In genomic region chr7:99664571-99665485, GRCm38 (mm10) we compare ENCODE assay signal across 9 mouse cellular contexts. TPM values are rescaled to one million over a fixed set of nuclear protein-coding genes. Genes with fewer than 3 reads are reported as not detected.
DNase-seq lines count a peak whose midpoint lies in the region; ATAC-seq and TF ChIP-seq lines count a peak whose summit lies in the region.
"Had no signal": no experiment of that assay in that cellular context is flagged by ENCODE, and none has a peak within 500 bp of the region (broad histone marks: within the 10 kb centered on the region; RNA-seq: fewer than 3 reads in every experiment).

No protein-coding gene starts in this region.

- no peaks in the 10 kb centered on the region for H3K79me2 ChIP-seq in liver, adult 2 months (ENCODE audit: control insufficient read depth, insufficient read depth, low read length)

- peak; percentile 97 for DNase-seq in liver, adult 2 months (ENCODE audit: extremely low read depth, low read depth, low spot score)
- no peak for DNase-seq in liver, postnatal 0 days
- DNase-seq in cerebellum, postnatal 25 days, result peak; percentile 82 to 85
- DNase-seq in heart, postnatal 10 days, result peak; percentile 82 to 87
- DNase-seq in lung, embryonic 14.5 days, result peak; percentile 62
- DNase-seq in spleen, postnatal 10 days (ENCODE audit: low spot score in 2 of 2), result no peak
- DNase-seq in c-Kit-positive CD71-positive TER-119-positive erythroid progenitor cells, embryonic 14.5 days (ENCODE audit: low spot score), result no peak

- H3K27ac ChIP-seq in liver, adult 2 months (replicated peaks; ENCODE audit: insufficient read depth, low read depth, low read length), result peak overlapping the region; percentile 35
- no peak overlapping the region for H3K27ac ChIP-seq in liver, postnatal 0 days (ENCODE audit: low read depth)
- H3K27ac ChIP-seq in lung, embryonic 14.5 days (ENCODE audit: low read depth), result peak overlapping the region; percentile 42; the same call in 1 of the 2 replicates
- H3K27ac ChIP-seq in stomach, embryonic 15.5 days, result peak overlapping the region; percentile 51
- H3K27ac ChIP-seq: limb, embryonic 12.5 days had no signal

- WGBS in liver, adult 2 months, result 34% methylated on average over 11 of the region's 11 CpGs
- 61% methylated on average over 11 of the region's 11 CpGs for WGBS in liver, postnatal 0 days (ENCODE audit: insufficient replicate concordance)
- WGBS in lung, embryonic 14.5 days, result 25% methylated on average over 11 of the region's 11 CpGs
- 28% methylated on average over 11 of the region's 11 CpGs for WGBS in stomach, embryonic 15.5 days

- no peak overlapping the region; the same call in 1 of the 2 replicates for H3K9ac ChIP-seq in liver, adult 2 months (ENCODE audit: low read depth, low read length)
- no peak overlapping the region for H3K9ac ChIP-seq in liver, postnatal 0 days (replicated peaks)
- 0 out of 2 replicates have a peak overlapping the region, but pooled peaks have one; percentile 20 for H3K9ac ChIP-seq in lung, embryonic 14.5 days
- no peak overlapping the region for H3K9ac ChIP-seq in stomach, embryonic 15.5 days
- H3K9ac ChIP-seq: limb, embryonic 12.5 days had no signal

- TF ChIP-seq CTCF in liver, adult 2 months (IDR thresholded peaks at IDR 0.05; ENCODE audit: low read depth, low read length), result no peak
- no peak for TF ChIP-seq CTCF in liver, postnatal 0 days (IDR thresholded peaks at IDR 0.05; ENCODE audit: low read depth)
- TF ChIP-seq CTCF in lung, embryonic 14.5 days (IDR thresholded peaks at IDR 0.05; ENCODE audit: low read depth), result no peak

- no peak for TF ChIP-seq EP300 in liver, postnatal 0 days (IDR thresholded peaks at IDR 0.05; ENCODE audit: low read depth)

- H3K4me3 ChIP-seq in liver, adult 2 months (ENCODE audit: insufficient read depth, low read depth, low read length), result no peak overlapping the region
- H3K4me3 ChIP-seq in liver, postnatal 0 days (ENCODE audit: low read depth, low read length), result no peak overlapping the region
- H3K4me3 ChIP-seq in lung, embryonic 14.5 days (ENCODE audit: low read depth, low read length), result no peak overlapping the region
- H3K4me3 ChIP-seq in stomach, embryonic 15.5 days (replicated peaks), result no peak overlapping the region
- H3K4me3 ChIP-seq: limb, embryonic 12.5 days had no signal

- ATAC-seq in liver, postnatal 0 days, result no peak
- ATAC-seq in lung, embryonic 14.5 days (ENCODE audit: insufficient read depth), result peak; percentile 62; the same call in 1 of the 2 replicates
- no peak for ATAC-seq in stomach, embryonic 15.5 days (ENCODE audit: insufficient read depth, low FRiP score, low read depth)

- no peaks in the 10 kb centered on the region for H3K9me3 ChIP-seq in liver, postnatal 0 days (ENCODE audit: low read length)
- no peaks in the 10 kb centered on the region for H3K9me3 ChIP-seq in lung, embryonic 14.5 days (ENCODE audit: low read depth, low read length)
- H3K9me3 ChIP-seq in stomach, embryonic 15.5 days, result no peaks in the 10 kb centered on the region
- H3K9me3 ChIP-seq: limb, embryonic 12.5 days had no signal

- peaks cover 7% of the 10 kb centered on the region for H3K4me1 ChIP-seq in liver, adult 2 months (ENCODE audit: control insufficient read depth, insufficient read depth, low read length)
- H3K4me1 ChIP-seq in liver, postnatal 0 days (ENCODE audit: insufficient read depth), result no peaks in the 10 kb centered on the region
- H3K4me1 ChIP-seq in lung, embryonic 14.5 days (ENCODE audit: insufficient read depth), result no peaks in the 10 kb centered on the region; the same call in 1 of the 2 replicates
- H3K4me1 ChIP-seq in stomach, embryonic 15.5 days, result peaks cover 15% of the 10 kb centered on the region; the same call in 1 of the 2 replicates

- peaks cover 24% of the 10 kb centered on the region for H3K36me3 ChIP-seq in liver, adult 2 months (ENCODE audit: control insufficient read depth, insufficient read depth, low read length)
- H3K36me3 ChIP-seq in liver, postnatal 0 days (replicated peaks; ENCODE audit: insufficient read depth, low read length), result no peaks in the 10 kb centered on the region
- no peaks in the 10 kb centered on the region for H3K36me3 ChIP-seq in lung, embryonic 14.5 days (ENCODE audit: insufficient read depth)
- H3K36me3 ChIP-seq in stomach, embryonic 15.5 days, result no peaks in the 10 kb centered on the region
- H3K36me3 ChIP-seq: limb, embryonic 12.5 days had no signal

- TF ChIP-seq POLR2A in liver, adult 2 months (IDR thresholded peaks at IDR 0.05; ENCODE audit: extremely low read depth, insufficient read depth, low read length), result no peak

- no peak overlapping the region for H3K4me2 ChIP-seq in liver, postnatal 0 days (ENCODE audit: low read depth, low read length)
- no peak overlapping the region for H3K4me2 ChIP-seq in lung, embryonic 14.5 days
- no peak overlapping the region for H3K4me2 ChIP-seq in stomach, embryonic 15.5 days
- H3K4me2 ChIP-seq: limb, embryonic 12.5 days had no signal

- intact Hi-C loops in heart, postnatal 10 days (cut with DNase I), result loop anchor here (5.0 kb wide), 1 partner anchor 38 kb away; the partner anchor contains the start of gene Tpbgl

- no peaks in the 10 kb centered on the region for H3K27me3 ChIP-seq in liver, adult 2 months (ENCODE audit: control insufficient read depth, insufficient read depth, low read length)
- no peaks in the 10 kb centered on the region for H3K27me3 ChIP-seq in liver, postnatal 0 days (ENCODE audit: insufficient read depth, low read length)
- H3K27me3 ChIP-seq in lung, embryonic 14.5 days (ENCODE audit: insufficient read depth, low read length), result no peaks in the 10 kb centered on the region
- no peaks in the 10 kb centered on the region for H3K27me3 ChIP-seq in stomach, embryonic 15.5 days (replicated peaks)

RNA-seq across cellular contexts. Expression of gene Tpbgl, which starts 37.9 kb away (rescaled TPM):
- total RNA-seq in liver, adult 2 months (2014; rRNA removed), result 1.9 and 2.8 TPM in 2 replicates
- polyA plus RNA-seq in liver, adult 2 months (2012; rRNA removed), result 6.3 and 6.4 TPM in 2 replicates
- 0.55 and 0.66 TPM in 2 replicates for polyA plus RNA-seq in liver, postnatal 0 days (2015; fragmentation: Nextera tagmentation; extraction: Ambion mirVana)
- 1 to 10 TPM; 3.1 to 3.5 TPM for total RNA-seq in heart, postnatal 10 days (2021)
- polyA plus RNA-seq in lung, embryonic 14.5 days (2014; fragmentation: Nextera tagmentation; extraction: Ambion mirVana), result 1.2 TPM in 2 replicates
- 1.9 and 2.0 TPM in 2 replicates for polyA plus RNA-seq in stomach, embryonic 15.5 days (2015; fragmentation: Nextera tagmentation; extraction: Ambion mirVana)

RNA-seq across cellular contexts. Expression of gene Slco2b1, which starts 46.3 kb away (rescaled TPM):
- total RNA-seq in liver, adult 2 months (2014; rRNA removed), result 107 and 115 TPM in 2 replicates
- 134 and 139 TPM in 2 replicates for polyA plus RNA-seq in liver, adult 2 months (2012; rRNA removed)
- polyA plus RNA-seq in liver, postnatal 0 days (2015; fragmentation: Nextera tagmentation; extraction: Ambion mirVana), result 0.68 and 0.73 TPM in 2 replicates
- 1 to 10 TPM; 8.0 to 8.7 TPM for total RNA-seq in heart, postnatal 10 days (2021)
- polyA plus RNA-seq in lung, embryonic 14.5 days (2014; fragmentation: Nextera tagmentation; extraction: Ambion mirVana), result 2.9 and 4.0 TPM in 2 replicates
- polyA plus RNA-seq in stomach, embryonic 15.5 days (2015; fragmentation: Nextera tagmentation; extraction: Ambion mirVana), result 2.7 and 3.3 TPM in 2 replicates

Comparison
In these comparisons a context has a peak if more than half of its experiments do, and no peak if none do; other contexts are left out.
1. DNase-seq: peak in liver, adult 2 months (single experiment), cerebellum, postnatal 25 days (2 of 2), heart, postnatal 10 days (2 of 2) and lung, embryonic 14.5 days (single experiment); none in liver, postnatal 0 days (single experiment), spleen, postnatal 10 days (0 of 2) and c-Kit-positive CD71-positive TER-119-positive erythroid progenitor cells, embryonic 14.5 days (single experiment).
2. RNA of gene Slco2b1, which starts 46.3 kb away (polyA plus RNA-seq): 134 to 139 TPM in liver, adult 2 months; 2.9 to 4.0 TPM in lung, embryonic 14.5 days, 2.7 to 3.3 TPM in stomach, embryonic 15.5 days and 0.68 to 0.73 TPM in liver, postnatal 0 days; every median in the first group is over 10 times any median in the second.